In genomic region chr19:32292067-32292739, GRCm38 (mm10) we compare ENCODE assay signal across 8 mouse cellular contexts.
A peak's percentile ranks its signal among the peaks of the same experiment; 100 is the strongest.
DNase-seq lines count a peak whose midpoint lies in the region; ATAC-seq lines count a peak whose summit lies in the region.

No protein-coding gene starts in this region.

- DNase-seq in 416B (ENCODE audit: low read depth) = peak; percentile 65
- DNase-seq in CD4-positive, CD25-positive, alpha-beta regulatory T cell, adult 2 months (ENCODE audit: low read depth, low spot score) = peak; percentile 86
- peak; percentile 29 to 37 for DNase-seq in cerebellum, postnatal 10 days
- DNase-seq in heart, postnatal 14 days = peak; percentile 40 to 44
- peak; percentile 38 for DNase-seq in thymus, postnatal 4 days
- DNase-seq in urinary bladder, postnatal 25 days (ENCODE audit: low spot score) = no peak
- no peak for DNase-seq in hindbrain, embryonic 11.5 days (ENCODE audit: low spot score)

- no peaks in the 10 kb centered on the region for H3K9me3 ChIP-seq in liver, embryonic 15.5 days (replicated peaks)
- no peaks in the 10 kb centered on the region for H3K9me3 ChIP-seq in hindbrain, embryonic 11.5 days (ENCODE audit: control insufficient read depth, low read length)

- H3K27me3 ChIP-seq in liver, embryonic 15.5 days = no peaks in the 10 kb centered on the region
- no peaks in the 10 kb centered on the region for H3K27me3 ChIP-seq in hindbrain, embryonic 11.5 days (ENCODE audit: control insufficient read depth, insufficient read depth, low read length)

- intact Hi-C loops in heart, postnatal 14 days (cut with DNase I) = no loop called here

- ATAC-seq in liver, embryonic 15.5 days (ENCODE audit: insufficient read depth) = no peak
- ATAC-seq in hindbrain, embryonic 11.5 days (ENCODE audit: low FRiP score) = no peak

- peak overlapping the region; percentile 11; the same call in 1 of the 2 replicates for H3K4me2 ChIP-seq in liver, embryonic 15.5 days
- no peak overlapping the region for H3K4me2 ChIP-seq in hindbrain, embryonic 11.5 days (replicated peaks; ENCODE audit: low read depth, low read length)

- no peak overlapping the region for H3K9ac ChIP-seq in liver, embryonic 15.5 days
- H3K9ac ChIP-seq in hindbrain, embryonic 11.5 days (ENCODE audit: low read depth, low read length) = no peak overlapping the region

- peaks cover 18% of the 10 kb centered on the region for H3K4me1 ChIP-seq in liver, embryonic 15.5 days (replicated peaks)
- H3K4me1 ChIP-seq in hindbrain, embryonic 11.5 days (replicated peaks; ENCODE audit: control insufficient read depth, insufficient read depth, low read length) = no peaks in the 10 kb centered on the region

- H3K27ac ChIP-seq in liver, embryonic 15.5 days (replicated peaks) = no peak overlapping the region
- no peak overlapping the region for H3K27ac ChIP-seq in hindbrain, embryonic 11.5 days (ENCODE audit: low read depth, low read length)

- no peak overlapping the region for H3K4me3 ChIP-seq in liver, embryonic 15.5 days (replicated peaks)
- H3K4me3 ChIP-seq in hindbrain, embryonic 11.5 days (ENCODE audit: low read depth, low read length) = no peak overlapping the region

- 62% methylated on average over 12 of the region's 12 CpGs for WGBS in liver, embryonic 15.5 days (ENCODE audit: insufficient replicate concordance)
- WGBS in hindbrain, embryonic 11.5 days = 90% methylated on average over 12 of the region's 12 CpGs

- no peaks in the 10 kb centered on the region for H3K36me3 ChIP-seq in liver, embryonic 15.5 days (replicated peaks)
- H3K36me3 ChIP-seq in hindbrain, embryonic 11.5 days (ENCODE audit: control insufficient read depth, insufficient read depth, low read length) = no peaks in the 10 kb centered on the region

Comparison
In these comparisons a context has a peak if more than half of its experiments do, and no peak if none do; other contexts are left out.
1. DNase-seq: peak in 416B (single experiment), CD4-positive, CD25-positive, alpha-beta regulatory T cell, adult 2 months (single experiment), cerebellum, postnatal 10 days (2 of 2), heart, postnatal 14 days (2 of 2) and thymus, postnatal 4 days (single experiment); none in urinary bladder, postnatal 25 days (single experiment) and hindbrain, embryonic 11.5 days (single experiment).